Mouse (Mus musculus) thymus, postnatal 0 days (tissue): ENCODE results near the gene Sry. TPM values are rescaled to one million over a fixed set of nuclear protein-coding genes. Genes with fewer than 3 reads are reported as not detected.

ENCODE experiments used
- DNase-seq: peaks from one replicate; pipeline ENCODE4 v3.0.0-alpha.2; 2015; ENCODE audit warnings: low spot score
- polyA plus RNA-seq: library from polyadenylated mRNA; unstranded; fragments of >200 nt; fragmentation: Nextera tagmentation; extraction: Ambion mirVana; gene quantifications from 2 replicates; pipeline ENCODE4 v1.2.1, GENCODE M21; 2015

The Sry gene
- not detected in 2 replicates for polyA plus RNA-seq

- DNase-seq: no peak
Measured at GRCm38 (mm10) chrY:2663558-2663957, at the start of gene Sry. TSS of gene Sry (minus strand) at chrY:2663658.

Other genes with a start within 250 kb of the Sry start
- gene H2al2c, start 64.6 kb downstream of the Sry start, polyA plus RNA-seq: not detected in 2 replicates
- gene H2al2b, start 57.0 kb upstream of the Sry start, polyA plus RNA-seq: not detected in 2 replicates
- not detected in 2 replicates for gene Gm4064, start 132.5 kb upstream of the Sry start, polyA plus RNA-seq
- gene Rbmy, start 167.0 kb upstream of the Sry start, polyA plus RNA-seq: not detected in 2 replicates
- gene Gm10256, start 167.0 kb upstream of the Sry start, polyA plus RNA-seq: not detected in 2 replicates
- gene Gm10352, start 237.3 kb upstream of the Sry start, polyA plus RNA-seq: not detected in 2 replicates